Mouse (Mus musculus) urinary bladder, adult 18-20 months (tissue): Measurements from ENCODE around the gene Fam169a.

Source experiments
- DNase-seq, 2 experiments: peaks; one replicate each; pipeline ENCODE4 v3.0.0; 2022; ENCODE audit warnings: low spot score in 2 of 2, mixed read lengths in 2 of 2

Gene Fam169a

GRCm38 (mm10) chr13:97180113-97180828 is 113.2 kb downstream of the Fam169a start:
- no peak for DNase-seq
